Mouse (Mus musculus) spleen, adult 2 months (tissue): Measurements from ENCODE around the gene Jsrp1. TPM values are rescaled to one million over a fixed set of nuclear protein-coding genes. Genes with fewer than 3 reads are reported as not detected.
"Not testable (repeated sequence)": the region's sequence is repeated elsewhere in the genome, so short reads cannot be mapped to it uniquely, and the experiment has no call there.

Experiments used
- DNase-seq, 2 experiments: peaks; one replicate each; pipeline versions ENCODE4 v3.0.0 to v3.0.0-alpha.2; 2012 to 2021; ENCODE audit warnings: low spot score in 2 of 2, low read depth in 1 of 2
- H3K27ac ChIP-seq: fragments of 200-500 bp; 2 replicates; pipeline ENCODE4 v1.5.1; 2012; ENCODE audit warnings: low read length, inconsistent platforms; ENCODE audit not compliant: insufficient read depth
- H3K27me3 ChIP-seq: fragments of 200-500 bp; 2 replicates; pipeline ENCODE4 v1.6.1; 2012; ENCODE audit warnings: mild to moderate bottlenecking, moderate library complexity, low read length, inconsistent platforms; ENCODE audit not compliant: control insufficient read depth, insufficient read depth
- H3K36me3 ChIP-seq: fragments of 200-500 bp; 2 replicates; pipeline ENCODE4 v1.6.1; 2012; ENCODE audit warnings: mild to moderate bottlenecking, low read length, inconsistent platforms; ENCODE audit not compliant: control insufficient read depth, insufficient read depth
- H3K4me1 ChIP-seq: fragments of 200-500 bp; 2 replicates; pipeline ENCODE4 v1.6.1; 2011; ENCODE audit warnings: inconsistent platforms; ENCODE audit not compliant: control insufficient read depth, insufficient read depth, insufficient read length
- H3K4me3 ChIP-seq: fragments of 200-500 bp; 2 replicates; pipeline ENCODE4 v1.5.1; 2011; ENCODE audit warnings: mild to moderate bottlenecking, inconsistent platforms; ENCODE audit not compliant: insufficient read depth, insufficient read length; ENCODE audit errors: extremely low read depth
- CTCF ChIP-seq: fragments of 200-500 bp; IDR thresholded peaks from 2 replicates; pipeline ENCODE4 v1.5.1; 2011; ENCODE audit warnings: mild to moderate bottlenecking, inconsistent platforms; ENCODE audit not compliant: insufficient read depth, insufficient read length, insufficient replicate concordance; ENCODE audit errors: extremely low read depth
- POLR2A ChIP-seq: fragments of 200-500 bp; IDR thresholded peaks from 2 replicates; pipeline ENCODE4 v1.6.1; 2011; ENCODE audit warnings: low read depth, low read length, inconsistent platforms
- WGBS: fragments of 180-500 bp; shearing (Covaris S2); methylation state at CpG from one replicate; pipeline ENCODE4 v1.1.7; 2018; 5-methylcytosine and 5-hydroxymethylcytosine counted together
- polyA plus RNA-seq: library from polyadenylated mRNA; depleted of rRNA; stranded (reverse); fragments of >200 nt; gene quantifications from 2 replicates; pipeline ENCODE4 v1.2.3, GENCODE M21; 2012

Jsrp1 gene
- polyA plus RNA-seq, 1 experiment, result not detected

- Histone ChIP-seq H3K4me3 (no peak overlapping the region), H3K27ac (no peak overlapping the region), H3K4me1 (no peaks in the 10 kb centered on the region; the same call in 1 of the 2 replicates), H3K36me3 (no peaks in the 10 kb centered on the region), H3K27me3 (no peaks in the 10 kb centered on the region)
- TF ChIP-seq CTCF, result no peak
- TF ChIP-seq POLR2A, result no peak
- DNase-seq, result no peak
- WGBS, result 77% methylated on average over 30 of the region's 30 CpGs
Observed at GRCm38 (mm10) chr10:80835617-80836016, 22.3 kb upstream of the Jsrp1 start.

- Histone ChIP-seq H3K27me3 (no peaks in the 10 kb centered on the region), H3K27ac (no peak overlapping the region), H3K4me1 (peaks cover 2% of the 10 kb centered on the region), H3K4me3 (no peak overlapping the region), H3K36me3 (peaks cover 15% of the 10 kb centered on the region)
- no peak for DNase-seq
- TF ChIP-seq POLR2A (no peak), CTCF (no peak)
- WGBS, result 86% methylated on average over 7 of the region's 7 CpGs
Observed at GRCm38 (mm10) chr10:80832818-80833217, 19.5 kb upstream of the Jsrp1 start.

GRCm38 (mm10) chr10:80831136-80831535, 17.8 kb upstream of the Jsrp1 start:
- Histone ChIP-seq H3K4me3 (no peak overlapping the region), H3K36me3 (peaks cover 15% of the 10 kb centered on the region), H3K27me3 (no peaks in the 10 kb centered on the region), H3K27ac (no peak overlapping the region), H3K4me1 (peaks cover 3% of the 10 kb centered on the region)
- 18% methylated on average over 9 of the region's 9 CpGs for WGBS
- DNase-seq, result peak in 1 of 2 experiments; percentile 45
- TF ChIP-seq POLR2A (no peak), CTCF (no peak)

- Histone ChIP-seq H3K4me3 (no peak overlapping the region), H3K27me3 (no peaks in the 10 kb centered on the region), H3K36me3 (peaks cover 15% of the 10 kb centered on the region), H3K27ac (no peak overlapping the region), H3K4me1 (peaks cover 4% of the 10 kb centered on the region)
- TF ChIP-seq POLR2A (no peak), CTCF (no peak)
- no peak for DNase-seq
- WGBS, result 64% methylated on average over 1 of the region's 1 CpGs
Observed at GRCm38 (mm10) chr10:80829359-80830278, 16.3 kb upstream of the Jsrp1 start.

GRCm38 (mm10) chr10:80828587-80828986, 15.3 kb upstream of the Jsrp1 start:
- DNase-seq, H3K4me3 ChIP-seq, H3K27me3 ChIP-seq, H3K27ac ChIP-seq: not testable (repeated sequence)
- WGBS, result 77% methylated on average over 8 of the region's 9 CpGs
- Histone ChIP-seq H3K36me3 (peaks cover 15% of the 10 kb centered on the region), H3K4me1 (peaks cover 13% of the 10 kb centered on the region; the same call in 1 of the 2 replicates)

GRCm38 (mm10) chr10:80827870-80828420, 14.6 kb upstream of the Jsrp1 start:
- peaks cover 14% of the 10 kb centered on the region; the same call in 1 of the 2 replicates for H3K4me1 ChIP-seq
- DNase-seq, result no peak
- 56% methylated on average over 10 of the region's 10 CpGs for WGBS
- no peaks in the 10 kb centered on the region for H3K27me3 ChIP-seq
- H3K36me3 ChIP-seq, result peaks cover 15% of the 10 kb centered on the region
- H3K27ac ChIP-seq, result no peak overlapping the region
- H3K4me3 ChIP-seq, result peak overlapping the region; percentile 91; the same call in 1 of the 2 replicates
- no peak for TF ChIP-seq POLR2A
- no peak for TF ChIP-seq CTCF

- TF ChIP-seq POLR2A, result no peak
- TF ChIP-seq CTCF, result no peak
- H3K27ac ChIP-seq, result no peak overlapping the region; the same call in 1 of the 2 replicates
- H3K4me1 ChIP-seq, result peaks cover 14% of the 10 kb centered on the region; the same call in 1 of the 2 replicates
- H3K36me3 ChIP-seq, result peaks cover 15% of the 10 kb centered on the region
- no peaks in the 10 kb centered on the region for H3K27me3 ChIP-seq
- peak overlapping the region; percentile 91 for H3K4me3 ChIP-seq
- no peak for DNase-seq
- 3% methylated on average over 29 of the region's 29 CpGs for WGBS
Observed at GRCm38 (mm10) chr10:80827063-80827869, 14.0 kb upstream of the Jsrp1 start.
